Mouse (Mus musculus) CD4-positive helper T cell, adult 2 months (primary cell): ENCODE data around the gene Slc24a2.

ENCODE experiments used
- DNase-seq: peaks from one replicate; pipeline ENCODE4 v3.0.0-alpha.2; 2012; ENCODE audit warnings: low read depth, missing footprints, low spot score

Slc24a2 gene

GRCm38 (mm10) chr4:87229960-87230551, at the start of gene Slc24a2:
Gene Slc24a2, minus strand, starts transcription at chr4:87230477.
- peak; percentile 1 for DNase-seq

GRCm38 (mm10) chr4:87274825-87275224, 44.5 kb upstream of the Slc24a2 start:
- DNase-seq, result no peak

GRCm38 (mm10) chr4:87274276-87274675, 44.0 kb upstream of the Slc24a2 start:
- DNase-seq, result no peak

GRCm38 (mm10) chr4:87273476-87273875, 43.2 kb upstream of the Slc24a2 start:
- no peak for DNase-seq

- no peak for DNase-seq
Observed at GRCm38 (mm10) chr4:87229224-87229959, 885 bp downstream of the Slc24a2 start.

GRCm38 (mm10) chr4:87221586-87221985, 8.7 kb downstream of the Slc24a2 start:
- DNase-seq, result no peak

GRCm38 (mm10) chr4:87218196-87218595, 12.1 kb downstream of the Slc24a2 start:
- no peak for DNase-seq

- no peak for DNase-seq
Observed at GRCm38 (mm10) chr4:87211344-87211978, 18.8 kb downstream of the Slc24a2 start.

- DNase-seq, result no peak
Observed at GRCm38 (mm10) chr4:87210533-87210932, 19.7 kb downstream of the Slc24a2 start.

- no peak for DNase-seq
Observed at GRCm38 (mm10) chr4:87202081-87202480, 28.2 kb downstream of the Slc24a2 start.

- no peak for DNase-seq
Observed at GRCm38 (mm10) chr4:87201229-87201628, 29.0 kb downstream of the Slc24a2 start.

- no peak for DNase-seq
Observed at GRCm38 (mm10) chr4:87184147-87184930, 45.9 kb downstream of the Slc24a2 start.

- no peak for DNase-seq
Observed at GRCm38 (mm10) chr4:87177116-87177515, 53.2 kb downstream of the Slc24a2 start.

GRCm38 (mm10) chr4:87163945-87164344, 66.3 kb downstream of the Slc24a2 start:
- DNase-seq, result no peak

- no peak for DNase-seq
Observed at GRCm38 (mm10) chr4:87158053-87158452, 72.2 kb downstream of the Slc24a2 start.

GRCm38 (mm10) chr4:87151990-87152389, 78.3 kb downstream of the Slc24a2 start:
- DNase-seq, result no peak

GRCm38 (mm10) chr4:87149584-87149983, 80.7 kb downstream of the Slc24a2 start:
- DNase-seq, result no peak

GRCm38 (mm10) chr4:87141590-87142365, 88.5 kb downstream of the Slc24a2 start:
- no peak for DNase-seq

GRCm38 (mm10) chr4:87140901-87141300, 89.4 kb downstream of the Slc24a2 start:
- DNase-seq, result no peak

- no peak for DNase-seq
Observed at GRCm38 (mm10) chr4:87132525-87132924, 97.8 kb downstream of the Slc24a2 start.

GRCm38 (mm10) chr4:87126756-87127155, 103.5 kb downstream of the Slc24a2 start:
- DNase-seq, result no peak
